Mouse (Mus musculus) testis, adult 2 months (tissue): ENCODE results near the gene Gm42742. TPM values are rescaled to one million over a fixed set of nuclear protein-coding genes. Genes with fewer than 3 reads are reported as not detected.

Experiments used
- H3K27ac ChIP-seq: fragments of 200-500 bp; 2 replicates; pipeline ENCODE4 v1.5.1; 2012; ENCODE audit warnings: low read depth, low read length; ENCODE audit not compliant: control insufficient read depth, insufficient read depth
- H3K27me3 ChIP-seq: fragments of 200-500 bp; 2 replicates; pipeline ENCODE4 v1.6.1; 2012; ENCODE audit warnings: mild to moderate bottlenecking, low read length, moderate library complexity; ENCODE audit not compliant: control insufficient read depth, insufficient read depth
- H3K36me3 ChIP-seq: fragments of 200-500 bp; 2 replicates; pipeline ENCODE4 v1.6.1; 2012; ENCODE audit warnings: mild to moderate bottlenecking, low read length; ENCODE audit not compliant: control insufficient read depth, insufficient read depth
- H3K4me1 ChIP-seq: fragments of 200-500 bp; 2 replicates; pipeline ENCODE4 v1.6.1; 2012; ENCODE audit warnings: low read length; ENCODE audit not compliant: control insufficient read depth, insufficient read depth
- H3K4me3 ChIP-seq: fragments of 200-500 bp; 2 replicates; pipeline ENCODE4 v1.5.1; 2012; ENCODE audit warnings: low read depth, mild to moderate bottlenecking, low read length, moderate library complexity, mixed read lengths; ENCODE audit not compliant: control insufficient read depth
- CTCF ChIP-seq: fragments of 200-500 bp; IDR thresholded peaks from 2 replicates; pipeline ENCODE4 v1.5.1; 2012; ENCODE audit warnings: low read depth, mild to moderate bottlenecking, inconsistent platforms, low read length, moderate library complexity; ENCODE audit not compliant: control insufficient read depth, insufficient read depth, insufficient replicate concordance
- POLR2A ChIP-seq: fragments of 200-500 bp; IDR thresholded peaks from 2 replicates; pipeline ENCODE4 v1.6.1; 2012; ENCODE audit warnings: low read depth, mild to moderate bottlenecking, inconsistent platforms, low read length, moderate library complexity; ENCODE audit not compliant: control insufficient read depth
- polyA plus RNA-seq: library from polyadenylated mRNA; depleted of rRNA; stranded (reverse); fragments of >200 nt; gene quantifications from 2 replicates; pipeline ENCODE4 v1.2.3, GENCODE M21; 2012

Gm42742 gene
- polyA plus RNA-seq, 1 experiment = 13.5 TPM

DNA sequence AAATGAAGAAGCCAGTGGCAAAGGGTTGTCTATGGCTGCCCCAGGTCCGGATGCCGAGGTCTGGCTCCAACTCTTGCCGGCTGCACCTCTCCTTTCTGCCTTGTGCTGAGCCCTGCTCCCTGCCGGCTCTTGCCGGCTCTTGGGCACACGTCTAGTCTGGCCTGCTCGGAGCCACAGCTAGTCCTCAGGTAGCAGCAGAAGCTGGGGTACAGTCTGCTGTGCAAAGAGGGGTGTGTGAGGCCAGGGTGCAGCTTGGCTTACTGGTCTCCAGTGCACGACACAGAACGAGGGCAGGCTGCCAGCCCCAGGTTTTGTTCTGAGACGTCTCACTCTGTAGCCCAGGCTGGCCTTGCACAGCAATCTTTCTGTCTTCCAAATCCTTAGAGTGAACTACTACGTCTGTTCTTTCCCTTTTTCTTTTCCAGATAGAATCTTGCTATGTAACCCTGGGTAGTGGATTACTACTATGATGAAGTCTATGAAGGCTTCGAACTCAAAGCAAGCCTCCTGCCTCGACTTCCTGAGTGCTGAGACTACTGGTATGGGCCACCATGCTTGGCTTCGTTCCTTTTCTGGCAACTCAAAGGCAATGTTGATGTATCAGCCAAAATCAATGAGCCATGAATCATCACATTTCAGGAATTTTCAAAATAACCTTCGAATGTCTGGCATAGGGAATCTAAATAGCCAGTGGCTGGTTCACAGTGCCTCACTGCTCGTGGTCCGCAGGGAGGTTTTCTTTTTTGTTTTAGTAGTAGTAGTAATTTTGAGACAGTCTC, 11.4 kb downstream of the Gm42742 start:
- Histone ChIP-seq H3K27me3 (no peaks in the 10 kb centered on the region), H3K36me3 (no peaks in the 10 kb centered on the region), H3K4me1 (peaks cover 5% of the 10 kb centered on the region; the same call in 1 of the 2 replicates), H3K4me3 (no peak overlapping the region), H3K27ac (peak overlapping the region; percentile 10; the same call in 1 of the 2 replicates)
- TF ChIP-seq CTCF = no peak
- no peak for TF ChIP-seq POLR2A

DNA sequence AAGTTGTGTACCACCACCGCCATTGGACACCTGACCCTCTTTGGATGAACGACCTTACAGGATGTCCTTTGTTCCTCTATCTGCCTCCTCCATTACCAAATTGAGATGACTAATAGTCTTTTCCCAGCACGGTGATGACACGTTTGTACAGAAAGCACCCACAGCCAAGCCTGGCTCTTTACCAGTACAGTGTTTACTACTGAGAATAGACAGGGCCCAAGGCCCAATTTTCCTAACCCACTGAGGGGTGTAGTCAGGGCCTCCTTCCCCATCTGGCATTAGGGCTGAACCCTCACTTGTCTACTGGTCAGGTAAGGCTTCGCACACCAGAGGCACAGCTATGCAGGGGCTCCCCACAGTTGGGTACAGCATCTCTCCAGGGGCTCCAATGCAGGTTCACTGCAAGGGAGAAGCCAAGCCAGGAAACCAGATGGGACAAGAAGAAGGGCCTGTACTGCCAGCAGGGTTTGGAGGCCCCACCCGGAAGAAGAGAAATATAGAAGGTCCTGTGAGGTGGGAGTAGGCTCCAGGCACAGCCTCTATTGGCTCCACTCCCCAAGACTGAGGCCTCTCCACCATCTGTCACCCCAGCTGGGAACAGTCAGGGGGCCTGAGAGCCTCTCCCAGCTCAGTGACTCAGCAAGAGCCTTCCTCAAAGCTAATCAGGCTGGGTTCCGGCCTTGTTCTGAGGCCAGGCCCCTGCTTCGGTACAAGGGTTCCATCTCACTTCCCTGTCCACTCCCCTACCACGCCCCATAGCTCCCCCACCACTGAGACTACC, 12.5 kb downstream of the Gm42742 start:
- peaks cover 5% of the 10 kb centered on the region; the same call in 1 of the 2 replicates for H3K4me1 ChIP-seq
- H3K36me3 ChIP-seq = no peaks in the 10 kb centered on the region
- peak overlapping the region; percentile 85 for H3K27ac ChIP-seq
- H3K4me3 ChIP-seq = no peak overlapping the region
- TF ChIP-seq CTCF (no peak), POLR2A (no peak)
- no peaks in the 10 kb centered on the region for H3K27me3 ChIP-seq

DNA sequence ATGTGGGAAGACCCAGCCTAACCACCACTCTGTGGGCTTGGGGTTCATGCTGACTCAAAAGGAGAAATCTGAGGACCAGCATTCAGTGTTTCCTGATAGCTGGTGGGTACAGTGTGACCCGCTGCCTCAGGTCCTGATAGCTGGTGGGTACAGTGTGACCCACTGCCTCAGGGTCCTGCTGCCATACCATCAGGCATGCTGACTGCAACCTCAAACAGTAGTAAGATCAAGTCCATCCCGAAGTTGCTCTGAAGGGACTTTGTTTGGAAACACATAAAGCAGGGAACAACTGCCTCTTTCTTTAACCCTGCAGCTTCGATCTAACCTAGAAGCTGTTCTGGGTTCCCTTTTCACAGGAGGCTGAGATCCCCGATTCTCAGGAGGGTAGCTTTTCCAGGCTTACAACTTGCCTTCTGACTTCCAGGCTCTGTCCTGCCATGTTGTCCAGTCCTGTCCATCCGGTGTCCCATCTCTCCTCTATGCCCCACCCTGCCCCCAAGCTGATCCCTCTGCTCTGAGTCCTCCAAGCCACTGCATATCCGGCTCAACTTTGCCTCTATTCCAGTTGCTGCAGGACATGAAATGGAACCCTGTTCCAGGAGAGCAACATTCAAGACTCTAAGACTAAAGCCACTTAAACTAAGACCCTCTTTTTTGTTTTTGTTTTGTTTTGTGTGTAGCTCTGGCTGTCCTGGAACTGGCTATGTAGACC, 13.4 kb downstream of the Gm42742 start:
- Histone ChIP-seq H3K27ac (no peak overlapping the region), H3K27me3 (no peaks in the 10 kb centered on the region)
- TF ChIP-seq CTCF = no peak
- TF ChIP-seq POLR2A = no peak

DNA sequence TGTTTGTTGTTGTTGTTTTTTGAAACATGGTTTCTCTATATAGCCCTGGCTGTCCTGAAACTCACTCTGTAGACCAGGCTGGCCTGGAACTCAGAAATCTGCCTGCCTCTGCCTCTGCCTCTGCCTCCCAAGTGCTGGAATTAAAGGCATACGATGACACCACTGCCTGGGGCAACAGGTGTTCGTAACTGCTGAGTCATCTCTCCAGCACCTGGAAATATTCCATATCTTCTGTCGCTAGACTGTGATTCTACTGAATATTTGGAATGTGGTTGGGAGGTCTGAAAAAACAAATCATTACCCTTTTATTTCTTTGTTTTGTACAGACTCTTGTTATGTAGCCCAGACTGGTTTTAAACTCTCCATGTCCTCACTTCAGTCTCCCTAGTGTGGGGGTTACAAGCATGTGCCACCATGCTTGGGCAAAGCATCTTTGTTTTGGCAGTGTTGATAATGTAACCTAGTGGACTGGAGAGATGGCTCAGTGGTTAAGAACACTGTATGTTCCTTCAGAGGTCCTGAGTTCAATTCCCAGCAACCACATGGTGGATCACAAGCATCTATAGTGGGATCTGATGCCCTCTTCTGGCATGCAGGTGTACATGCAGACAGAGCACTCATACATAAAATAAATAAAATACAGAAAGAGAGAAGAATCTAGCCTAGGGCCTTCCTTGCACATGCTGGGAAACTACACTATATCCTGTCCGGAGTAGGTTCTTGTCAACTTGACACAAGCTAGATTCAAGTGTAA, 16.6 kb downstream of the Gm42742 start:
- peaks cover 7% of the 10 kb centered on the region for H3K4me1 ChIP-seq
- H3K27ac ChIP-seq = no peak overlapping the region
- no peaks in the 10 kb centered on the region for H3K36me3 ChIP-seq
- TF ChIP-seq CTCF (no peak), POLR2A (no peak)
- H3K4me3 ChIP-seq = no peak overlapping the region
- no peaks in the 10 kb centered on the region for H3K27me3 ChIP-seq

More for the DNA sequence above, 13.4 kb downstream of the Gm42742 start:
- no peaks in the 10 kb centered on the region for H3K36me3 ChIP-seq
- peaks cover 5% of the 10 kb centered on the region; the same call in 1 of the 2 replicates for H3K4me1 ChIP-seq
- H3K4me3 ChIP-seq = no peak overlapping the region

DNA sequence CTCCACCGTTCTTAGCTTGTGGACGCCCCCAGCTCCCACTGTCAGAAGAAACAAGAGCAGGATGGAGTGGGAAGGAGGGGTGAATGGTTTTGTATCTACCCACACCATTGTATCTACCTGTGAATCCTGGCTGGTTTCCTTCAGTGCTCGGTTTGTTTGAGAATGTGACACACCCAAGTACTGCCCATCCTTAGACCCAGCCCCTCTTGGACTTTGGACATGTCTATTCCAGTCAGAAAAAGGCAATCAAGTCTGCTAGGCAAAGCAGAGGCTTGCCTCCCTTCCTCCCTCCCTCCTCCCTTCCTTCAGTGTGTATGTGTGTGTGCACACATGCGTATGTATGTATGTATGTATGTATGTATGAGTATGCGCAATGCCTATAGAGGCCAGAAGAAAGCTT, 17.3 kb downstream of the Gm42742 start:
- Histone ChIP-seq H3K36me3 (no peaks in the 10 kb centered on the region), H3K27me3 (no peaks in the 10 kb centered on the region), H3K4me1 (peaks cover 5% of the 10 kb centered on the region), H3K4me3 (no peak overlapping the region), H3K27ac (no peak overlapping the region)
- TF ChIP-seq POLR2A (no peak), CTCF (no peak)

- no peak for TF ChIP-seq POLR2A
- no peak for TF ChIP-seq CTCF
- H3K36me3 ChIP-seq = no peaks in the 10 kb centered on the region
- H3K4me3 ChIP-seq = no peak overlapping the region
- peaks cover 2% of the 10 kb centered on the region; the same call in 1 of the 2 replicates for H3K4me1 ChIP-seq
- no peak overlapping the region for H3K27ac ChIP-seq
- no peaks in the 10 kb centered on the region for H3K27me3 ChIP-seq
These were observed 21.3 kb downstream of the Gm42742 start for GRCm38 (mm10) chr7:126999568-126999967.

DNA sequence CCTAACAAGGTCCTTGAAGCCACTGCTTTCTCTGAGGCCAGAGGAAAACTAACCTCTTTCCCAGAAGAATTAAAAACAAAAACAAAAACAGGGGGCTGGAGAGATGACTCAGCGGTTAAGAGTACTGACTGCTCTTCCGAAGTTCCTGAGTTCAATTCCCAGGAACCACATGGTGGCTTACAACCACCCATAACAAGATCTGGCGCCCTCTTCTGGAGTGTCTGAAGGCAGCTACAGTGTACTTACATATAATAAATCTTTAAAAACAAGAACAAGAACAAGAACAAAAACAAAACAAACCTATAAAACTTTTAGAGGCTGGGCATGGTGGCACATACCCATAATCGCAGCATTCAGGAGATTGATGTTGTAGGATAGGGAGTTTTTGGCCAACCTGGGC, 24.4 kb downstream of the Gm42742 start:
- no peak for TF ChIP-seq POLR2A
- no peak for TF ChIP-seq CTCF
- H3K27me3 ChIP-seq = no peaks in the 10 kb centered on the region

More for the DNA sequence above, 24.4 kb downstream of the Gm42742 start:
- no peak overlapping the region for H3K27ac ChIP-seq
- no peak overlapping the region for H3K4me3 ChIP-seq
- H3K4me1 ChIP-seq = peaks cover 2% of the 10 kb centered on the region; the same call in 1 of the 2 replicates
- H3K36me3 ChIP-seq = no peaks in the 10 kb centered on the region
